Mouse (Mus musculus) kidney, postnatal 36 days (tissue): ENCODE data around the gene Stkld1.
A peak's percentile ranks its signal among the peaks of the same experiment; 100 is the strongest.

ENCODE experiments used
- DNase-seq, 2 experiments: peaks; one replicate each; pipeline ENCODE4 v3.0.0; 2021 to 2022; ENCODE audit warnings: mixed read lengths in 2 of 2

Gene Stkld1

DNA sequence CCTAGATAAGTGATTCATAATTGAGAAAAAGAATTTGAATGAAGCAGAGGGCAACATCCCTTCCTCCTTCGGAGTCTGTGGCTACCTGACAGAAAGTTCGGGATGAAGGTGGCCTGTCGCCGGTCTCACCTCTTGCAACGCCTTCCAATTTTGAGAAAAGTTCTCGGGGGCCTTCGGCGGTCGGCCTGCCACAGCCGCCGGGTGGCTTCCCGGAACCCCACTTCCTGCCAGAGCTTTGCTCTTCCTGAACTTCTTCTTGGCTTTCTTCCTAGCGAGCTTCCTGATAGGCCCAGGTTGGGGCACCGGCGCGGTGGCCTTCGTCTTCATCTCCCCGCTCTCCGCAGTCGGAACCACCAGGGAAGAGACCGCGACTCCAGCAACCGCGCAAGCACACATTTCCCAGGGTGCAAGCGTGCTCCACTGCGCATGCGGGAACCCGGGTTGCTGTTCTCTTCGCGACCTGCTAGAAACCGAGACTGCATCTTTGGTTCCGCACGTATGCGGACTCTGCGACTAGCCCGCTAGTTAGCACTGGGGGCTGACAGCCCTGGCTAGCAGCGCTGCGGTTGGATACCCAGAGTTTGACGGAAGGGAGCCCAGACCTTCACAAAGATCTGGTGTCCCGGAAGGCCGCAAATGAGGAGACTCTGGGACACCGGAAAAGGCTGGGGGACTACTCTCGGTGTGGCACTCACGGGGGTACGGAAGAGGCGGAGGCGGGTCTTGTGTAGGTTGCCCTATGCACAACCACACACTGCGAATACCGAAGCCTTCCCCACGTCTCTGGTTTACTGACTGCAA lies 30.3 kb downstream of the Stkld1 start, which contains the start of gene Rexo4:
TSS of gene Rexo4 (minus strand) at position 464 of the 801 bp plus-strand sequence.
- peak; percentile 92 to 95 for DNase-seq

DNA sequence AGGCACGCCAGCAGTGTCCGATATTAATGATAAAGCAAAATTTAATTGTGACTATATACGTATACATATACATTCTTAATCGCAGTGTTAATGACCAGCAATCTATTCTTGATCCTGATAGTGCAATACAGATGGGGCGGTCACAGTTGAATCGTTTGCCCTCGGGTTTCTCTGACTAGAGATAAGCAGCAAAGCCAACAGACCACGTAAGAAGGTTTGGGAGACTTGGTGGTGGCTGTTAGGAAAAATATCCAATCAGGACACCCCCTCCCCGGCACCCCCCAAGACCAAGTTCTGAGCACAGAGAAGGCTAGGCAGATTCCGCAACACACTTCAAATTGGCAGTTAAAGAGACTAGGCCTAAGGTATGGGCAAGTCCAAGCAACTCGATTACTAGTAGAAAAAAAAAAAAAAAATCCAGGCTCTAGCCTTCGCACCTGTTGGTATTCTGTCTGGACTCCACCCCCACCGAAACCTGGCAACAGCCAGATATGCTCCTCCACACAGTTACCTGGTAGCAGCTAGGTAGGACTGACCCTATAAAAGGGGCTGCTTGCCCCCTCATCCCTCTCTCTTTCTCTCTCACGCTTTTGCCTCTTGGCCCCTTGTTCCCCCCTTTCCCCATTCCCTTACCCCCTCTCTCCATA lies 31.0 kb downstream of the Stkld1 start:
- peak in 1 of 2 experiments; percentile 20 for DNase-seq

DNA sequence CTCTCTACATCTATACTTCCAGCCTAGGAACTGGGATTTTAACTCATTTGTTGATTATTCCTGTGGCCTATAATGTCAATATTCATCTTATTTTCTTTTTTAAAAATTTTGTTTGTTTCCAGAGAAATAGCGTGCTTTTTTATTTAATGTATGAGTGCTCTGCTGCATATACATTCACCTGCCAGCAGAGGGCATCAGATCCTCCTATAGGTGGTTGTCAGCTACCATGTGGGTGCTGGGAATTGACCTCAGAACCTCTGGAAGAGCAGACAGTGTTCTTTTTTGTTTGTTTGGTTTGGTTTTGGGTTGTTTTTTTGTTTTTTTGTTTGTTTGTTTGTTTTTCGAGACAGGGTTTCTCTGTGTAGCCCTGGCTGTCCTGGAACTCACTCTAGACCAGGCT lies 33.4 kb downstream of the Stkld1 start:
- DNase-seq: no peak

DNA sequence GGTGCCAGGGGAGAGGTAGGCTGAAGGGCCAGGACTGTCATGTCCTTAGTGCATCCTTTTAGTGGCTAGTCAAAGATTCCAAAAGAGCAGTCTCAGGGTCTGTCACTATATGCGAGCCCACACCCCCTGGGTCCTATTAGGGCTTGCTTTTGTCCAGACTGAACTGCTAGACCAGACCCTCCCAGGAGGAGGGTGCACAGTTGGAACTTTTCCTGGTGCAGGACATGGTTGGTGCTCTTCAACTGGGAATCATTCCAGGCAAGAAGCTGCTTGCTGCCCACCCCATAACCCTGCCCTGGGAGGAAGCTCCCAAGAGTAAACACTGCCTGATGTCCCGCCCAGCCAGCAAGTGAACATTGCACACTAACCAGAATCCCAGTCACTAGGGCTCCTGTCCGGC lies 39.3 kb downstream of the Stkld1 start, which contains the start of gene Adamts13:
TSS of gene Adamts13 (plus strand) at position 301 of the 400 bp plus-strand sequence.
- DNase-seq: no peak

DNA sequence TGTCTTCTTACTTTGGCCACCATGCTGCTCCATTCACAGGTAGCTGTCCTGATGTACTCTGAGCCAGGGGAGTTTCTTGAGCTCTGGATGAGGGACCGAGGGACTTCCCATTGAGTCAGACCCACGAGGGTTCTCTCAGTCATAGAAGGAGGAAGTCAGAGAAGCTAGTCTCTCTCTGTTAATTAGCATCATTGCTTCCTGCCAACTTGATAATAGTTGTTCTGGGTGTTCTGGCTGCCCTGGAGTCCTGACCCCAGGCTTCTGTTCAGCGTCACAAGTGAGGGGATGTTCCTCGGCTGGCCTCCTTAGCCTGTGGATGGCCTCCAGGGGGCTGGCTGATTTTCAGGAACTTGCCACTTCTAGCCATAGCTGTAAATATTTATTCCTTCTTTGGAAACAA lies 40.1 kb downstream of the Stkld1 start:
- no peak for DNase-seq

DNA sequence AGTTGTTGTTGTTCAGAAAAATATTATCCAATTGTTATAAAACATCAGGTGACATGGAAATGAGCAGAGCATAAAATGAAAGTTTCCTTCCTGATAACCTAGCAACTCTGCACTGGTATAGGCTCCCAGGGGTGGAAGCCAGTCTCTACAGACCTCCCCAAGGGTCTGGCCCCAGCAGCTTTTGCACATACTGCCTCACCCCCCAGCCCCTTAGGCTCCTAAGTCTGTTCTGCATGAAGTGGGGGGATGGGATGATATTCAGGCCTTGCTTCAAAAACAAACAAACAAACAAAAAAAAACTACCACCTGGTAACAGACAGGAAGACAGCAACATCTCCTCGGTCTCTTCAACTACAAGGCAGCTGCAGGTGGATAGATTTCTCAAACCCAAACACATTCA lies 46.5 kb downstream of the Stkld1 start:
- no peak for DNase-seq

DNA sequence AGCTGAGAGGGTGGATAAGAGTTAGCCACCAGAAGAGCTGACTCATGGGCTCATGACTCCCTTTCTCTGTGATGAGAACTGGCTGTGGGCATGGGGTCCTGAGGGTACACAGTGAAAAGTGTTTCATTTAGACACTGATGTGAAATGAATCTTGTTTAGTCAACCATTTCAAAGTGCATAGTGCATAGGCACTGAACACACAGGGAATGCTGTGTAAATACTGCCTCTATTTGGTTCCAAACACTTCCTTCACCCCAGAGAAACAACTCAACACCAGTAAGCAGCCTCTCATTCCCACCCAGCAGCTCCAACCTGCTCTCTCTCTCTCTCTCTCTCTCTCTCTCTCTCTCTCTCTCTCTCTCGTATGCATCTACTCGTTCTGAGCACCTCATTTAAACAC lies 50.3 kb downstream of the Stkld1 start:
- no peak for DNase-seq

DNA sequence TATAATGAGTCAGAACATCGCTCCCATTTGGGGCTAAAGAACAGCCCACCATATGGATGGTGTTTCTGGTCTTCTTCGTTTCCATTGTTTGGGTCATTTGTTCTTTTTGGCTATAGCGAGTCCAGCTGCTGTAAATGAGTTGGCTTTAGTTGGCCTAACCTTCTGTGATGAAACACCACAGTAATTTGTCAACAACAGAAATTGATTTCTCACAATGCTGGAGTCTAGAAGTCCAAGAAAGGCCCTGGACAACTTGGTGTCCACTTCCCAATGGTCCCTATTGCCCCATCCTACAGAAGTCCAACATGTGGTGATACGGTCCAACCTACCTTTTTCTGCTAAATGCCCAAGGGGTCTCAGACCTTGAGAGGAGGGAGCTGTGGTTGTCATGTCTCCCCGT lies 50.8 kb downstream of the Stkld1 start:
- no peak for DNase-seq

DNA sequence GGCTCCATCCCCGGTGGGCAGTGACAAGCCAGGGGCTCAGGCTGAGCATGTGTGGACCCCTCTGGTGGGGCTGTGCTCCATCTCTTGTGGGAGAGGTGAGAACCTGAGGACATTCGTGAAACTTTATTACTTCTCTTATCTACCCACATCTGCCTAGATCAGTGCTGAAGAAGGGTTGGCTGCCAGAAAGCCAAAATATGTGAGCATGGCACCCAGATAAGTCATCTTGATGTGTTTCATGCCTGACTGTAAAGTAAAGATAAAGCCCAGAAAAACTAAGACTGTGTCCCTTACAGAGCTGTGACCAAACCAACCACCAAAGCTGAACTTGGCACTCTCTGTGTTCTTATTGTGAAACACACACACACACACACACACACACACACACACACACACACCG lies 60.1 kb downstream of the Stkld1 start:
- no peak for DNase-seq

DNA sequence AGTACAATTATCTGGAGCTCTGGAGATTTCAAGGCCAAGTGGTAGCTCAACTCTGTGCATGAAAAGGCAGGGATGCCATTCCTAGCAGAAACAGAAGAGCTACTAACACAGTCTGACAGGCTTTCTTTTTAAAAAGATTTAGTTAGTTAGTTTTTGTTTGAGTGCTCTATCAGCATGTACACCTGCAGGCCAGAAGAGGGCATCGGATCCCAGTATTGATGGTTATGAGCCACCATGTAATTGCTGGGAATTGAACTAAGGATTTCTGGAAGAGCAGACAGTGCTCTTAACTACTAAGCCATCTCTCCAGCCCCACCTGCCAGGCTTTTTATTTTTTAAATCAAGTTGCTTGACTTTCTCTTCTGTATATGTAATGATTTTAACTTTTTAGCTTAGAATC lies 63.7 kb downstream of the Stkld1 start:
- DNase-seq: no peak

DNA sequence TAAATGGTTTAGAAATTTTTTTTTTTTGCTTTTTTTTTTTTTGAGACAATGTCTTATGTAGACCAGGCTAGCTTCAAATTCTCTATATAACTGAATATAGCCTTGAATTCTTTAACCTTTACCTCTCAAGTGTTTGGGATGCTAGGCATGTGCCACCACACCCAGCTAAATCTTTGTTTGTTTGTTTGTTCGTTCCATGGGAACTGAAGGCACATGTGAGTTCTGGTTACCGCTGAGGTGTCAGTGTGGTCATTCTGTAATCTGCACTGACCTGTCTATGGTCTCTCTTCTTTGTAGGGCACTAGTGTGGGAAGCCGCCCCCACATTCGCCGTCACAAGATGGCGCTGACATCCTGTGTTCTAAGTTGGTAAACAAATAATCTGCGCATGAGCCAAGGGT lies 64.1 kb downstream of the Stkld1 start:
- no peak for DNase-seq
